In genomic region chr19:32711761-32712541, GRCm38 (mm10) we compare ENCODE assay signal across 8 mouse cellular contexts. TPM values are rescaled to one million over a fixed set of nuclear protein-coding genes. Genes with fewer than 3 reads are reported as not detected.
DNase-seq lines count a peak whose midpoint lies in the region; ATAC-seq lines count a peak whose summit lies in the region.

No protein-coding gene starts in this region.

- ATAC-seq in hindbrain, embryonic 13.5 days (ENCODE audit: low FRiP score): peak; percentile 97

- H3K4me1 ChIP-seq in hindbrain, embryonic 13.5 days (replicated peaks): peaks cover 28% of the 10 kb centered on the region

- peak; percentile 95 for DNase-seq in NIH3T3 (ENCODE audit: low read depth)
- peak; percentile 98 for DNase-seq in cerebellum, postnatal 10 days
- DNase-seq in frontal cortex, postnatal 14 days (ENCODE audit: low spot score in 2 of 2): peak; percentile 81 to 92
- peak; percentile 92 to 94 for DNase-seq in layer of hippocampus, postnatal 36 days
- peak; percentile 90 for DNase-seq in lung, postnatal 36 days
- DNase-seq in retina, postnatal 1 day: peak; percentile 91
- DNase-seq in urinary bladder, adult 18-20 months (ENCODE audit: low spot score in 2 of 2): peak; percentile 86 to 92

- under 1% methylated on average over 63 of the region's 63 CpGs for WGBS in hindbrain, embryonic 13.5 days

- H3K4me3 ChIP-seq in hindbrain, embryonic 13.5 days: peak overlapping the region; percentile 95

- no peaks in the 10 kb centered on the region for H3K9me3 ChIP-seq in hindbrain, embryonic 13.5 days

- peak overlapping the region; percentile 95 for H3K9ac ChIP-seq in hindbrain, embryonic 13.5 days

- peak overlapping the region; percentile 96 for H3K27ac ChIP-seq in hindbrain, embryonic 13.5 days

- peak overlapping the region; percentile 63 for H3K4me2 ChIP-seq in hindbrain, embryonic 13.5 days

- H3K36me3 ChIP-seq in hindbrain, embryonic 13.5 days: no peaks in the 10 kb centered on the region; the same call in 1 of the 2 replicates

- H3K27me3 ChIP-seq in hindbrain, embryonic 13.5 days: no peaks in the 10 kb centered on the region

RNA-seq across cellular contexts. Expression of gene Atad1, which starts 27.6 kb away (rescaled TPM):
- 125 TPM in 2 replicates for polyA plus RNA-seq in hindbrain, embryonic 13.5 days (2015; fragmentation: Nextera tagmentation; extraction: Ambion mirVana)
- total RNA-seq in layer of hippocampus, postnatal 36 days (2021): 100 to 1,000 TPM in 1 of 2 experiments, 10 to 100 TPM in 1; 96.8 to 101 TPM

RNA-seq across cellular contexts. Expression of gene Pten, which starts 45.3 kb away (rescaled TPM):
- 11.1 and 12.4 TPM in 2 replicates for polyA plus RNA-seq in hindbrain, embryonic 13.5 days (2015; fragmentation: Nextera tagmentation; extraction: Ambion mirVana)
- 100 to 1,000 TPM; 120 to 127 TPM for total RNA-seq in layer of hippocampus, postnatal 36 days (2021)

Comparison
In these comparisons a context has a peak if more than half of its experiments do, and no peak if none do; other contexts are left out.
1. Peak in every context shown above with its lines: DNase-seq, ATAC-seq, H3K4me3 ChIP-seq and H3K27ac ChIP-seq.